Mouse (Mus musculus) intestine, embryonic 14.5 days (tissue): Measurements from ENCODE around the gene Wrap53. TPM values are rescaled to one million over a fixed set of nuclear protein-coding genes. Genes with fewer than 3 reads are reported as not detected.

ENCODE experiments used
- ATAC-seq: fragments of 200-750 bp; cut with Nextera tagmentation; replicated peaks from 2 replicates; pipeline ENCODE4 v1.8.0; 2017; ENCODE audit warnings: low read depth, moderate number of reproducible peaks, moderate TSS enrichment, moderate library complexity; ENCODE audit not compliant: low FRiP score, low TSS enrichment
- DNase-seq: peaks from one replicate; pipeline ENCODE4 v3.0.0-alpha.2; 2018; ENCODE audit warnings: low spot score
- H3K27ac ChIP-seq: fragments of 300-500 bp; sonication (generic); 2 replicates; pipeline ENCODE4 v1.5.1; 2014; ENCODE audit warnings: low read depth, mild to moderate bottlenecking, control low read depth
- H3K27me3 ChIP-seq: fragments of 300-500 bp; sonication (generic); replicated peaks from 2 replicates; pipeline ENCODE4 v1.6.1; 2014; ENCODE audit warnings: low read length, control low read depth; ENCODE audit not compliant: control insufficient read depth, insufficient read depth
- H3K36me3 ChIP-seq: fragments of 300-500 bp; sonication (generic); 2 replicates; pipeline ENCODE4 v1.6.1; 2014; ENCODE audit warnings: low read length, control low read depth; ENCODE audit not compliant: control insufficient read depth, insufficient read depth
- H3K4me1 ChIP-seq: fragments of 300-500 bp; sonication (generic); replicated peaks from 2 replicates; pipeline ENCODE4 v1.6.1; 2014; ENCODE audit warnings: low read length, control low read depth, mixed read lengths; ENCODE audit not compliant: control insufficient read depth, insufficient read depth
- H3K4me2 ChIP-seq: fragments of 300-500 bp; sonication (generic); 2 replicates; pipeline ENCODE4 v1.6.1; 2014; ENCODE audit warnings: low read length
- H3K4me3 ChIP-seq: fragments of 300-500 bp; sonication (generic); 2 replicates; pipeline ENCODE4 v1.5.1; 2014; ENCODE audit warnings: low read depth, low read length, control low read depth, mixed read lengths
- H3K9ac ChIP-seq: fragments of 300-500 bp; sonication (generic); 2 replicates; pipeline ENCODE4 v1.6.1; 2014; ENCODE audit warnings: mild to moderate bottlenecking, low read length
- H3K9me3 ChIP-seq: fragments of 300-500 bp; sonication (generic); 2 replicates; pipeline ENCODE4 v1.6.1; 2016; ENCODE audit warnings: low read length, control low read depth; ENCODE audit not compliant: control insufficient read depth
- WGBS: fragments of 180-500 bp; shearing (Covaris S2); extraction: QIAGEN DNeasy Blood & Tissue Kit; methylation state at CpG from one replicate; pipeline ENCODE4 v1.1.7; 2014; 5-methylcytosine and 5-hydroxymethylcytosine counted together
- polyA plus RNA-seq: library from polyadenylated mRNA; unstranded; fragments of >200 nt; fragmentation: Nextera tagmentation; extraction: Ambion mirVana; gene quantifications from 2 replicates; pipeline ENCODE4 v1.2.1, GENCODE M21; 2014

The Wrap53 gene
- polyA plus RNA-seq, 1 experiment from 2014 or later, result 26.8 TPM

- peak; percentile 76 for DNase-seq
- H3K4me3 ChIP-seq, result peak overlapping the region; percentile 17
- peak overlapping the region; percentile 53 for H3K4me2 ChIP-seq
- 16% methylated on average over 30 of the region's 30 CpGs for WGBS
- H3K9ac ChIP-seq, result peak overlapping the region; percentile 41
- no peaks in the 10 kb centered on the region for H3K9me3 ChIP-seq
- ATAC-seq, result no peak
- no peaks in the 10 kb centered on the region for H3K36me3 ChIP-seq
- H3K27me3 ChIP-seq, result no peaks in the 10 kb centered on the region
- H3K4me1 ChIP-seq, result peaks cover 8% of the 10 kb centered on the region; the same call in 1 of the 2 replicates
- no peak overlapping the region for H3K27ac ChIP-seq
Measured at GRCm38 (mm10) chr11:69527098-69528030, 52.7 kb downstream of the Wrap53 start.

- Histone ChIP-seq H3K27me3 (no peaks in the 10 kb centered on the region), H3K4me1 (peaks cover 8% of the 10 kb centered on the region; the same call in 1 of the 2 replicates), H3K36me3 (no peaks in the 10 kb centered on the region), H3K4me2 (peak overlapping the region; percentile 53), H3K27ac (no peak overlapping the region), H3K9ac (0 out of 2 replicates have a peak overlapping the region, but pooled peaks have one; percentile 41), H3K4me3 (0 out of 2 replicates have a peak overlapping the region, but pooled peaks have one; percentile 17), H3K9me3 (no peaks in the 10 kb centered on the region)
- WGBS, result 41% methylated on average over 4 of the region's 4 CpGs
- DNase-seq (no peak), ATAC-seq (no peak)
Measured at GRCm38 (mm10) chr11:69526631-69527030, 53.4 kb downstream of the Wrap53 start.

- Histone ChIP-seq H3K27ac (no peak overlapping the region), H3K4me3 (no peak overlapping the region), H3K4me2 (no peak overlapping the region), H3K9ac (no peak overlapping the region), H3K27me3 (no peaks in the 10 kb centered on the region), H3K36me3 (no peaks in the 10 kb centered on the region), H3K9me3 (no peaks in the 10 kb centered on the region), H3K4me1 (peaks cover 8% of the 10 kb centered on the region; the same call in 1 of the 2 replicates)
- WGBS, result 86% methylated on average over 9 of the region's 9 CpGs
- DNase-seq (no peak), ATAC-seq (no peak)
Measured at GRCm38 (mm10) chr11:69525661-69526060, 54.4 kb downstream of the Wrap53 start.

- Histone ChIP-seq H3K4me1 (peaks cover 8% of the 10 kb centered on the region; the same call in 1 of the 2 replicates), H3K4me2 (no peak overlapping the region), H3K4me3 (no peak overlapping the region), H3K27ac (no peak overlapping the region), H3K9ac (no peak overlapping the region), H3K27me3 (no peaks in the 10 kb centered on the region), H3K36me3 (no peaks in the 10 kb centered on the region), H3K9me3 (no peaks in the 10 kb centered on the region)
- DNase-seq (no peak), ATAC-seq (no peak)
- 86% methylated on average over 4 of the region's 4 CpGs for WGBS
Measured at GRCm38 (mm10) chr11:69523651-69524050, 56.4 kb downstream of the Wrap53 start.

- Histone ChIP-seq H3K9ac (no peak overlapping the region), H3K4me3 (no peak overlapping the region), H3K9me3 (no peaks in the 10 kb centered on the region), H3K27ac (no peak overlapping the region), H3K4me2 (no peak overlapping the region), H3K27me3 (no peaks in the 10 kb centered on the region), H3K36me3 (no peaks in the 10 kb centered on the region), H3K4me1 (no peaks in the 10 kb centered on the region)
- ATAC-seq, result no peak
- WGBS, result 85% methylated on average over 9 of the region's 9 CpGs
- DNase-seq, result no peak
Measured at GRCm38 (mm10) chr11:69521526-69522149, 58.4 kb downstream of the Wrap53 start.

GRCm38 (mm10) chr11:69519976-69520375 is 60.1 kb downstream of the Wrap53 start:
- Histone ChIP-seq H3K27ac (no peak overlapping the region), H3K9ac (no peak overlapping the region), H3K4me2 (no peak overlapping the region), H3K36me3 (no peaks in the 10 kb centered on the region), H3K4me1 (no peaks in the 10 kb centered on the region), H3K4me3 (no peak overlapping the region), H3K27me3 (no peaks in the 10 kb centered on the region), H3K9me3 (no peaks in the 10 kb centered on the region)
- WGBS, result 72% methylated on average over 4 of the region's 4 CpGs
- ATAC-seq, result no peak
- DNase-seq, result no peak

- H3K9ac ChIP-seq, result no peak overlapping the region
- no peak overlapping the region for H3K4me2 ChIP-seq
- DNase-seq (no peak), ATAC-seq (no peak)
- no peaks in the 10 kb centered on the region for H3K36me3 ChIP-seq
- no peaks in the 10 kb centered on the region for H3K9me3 ChIP-seq
- H3K27ac ChIP-seq, result no peak overlapping the region
- H3K27me3 ChIP-seq, result no peaks in the 10 kb centered on the region
- WGBS, result 64% methylated on average over 3 of the region's 3 CpGs
- no peaks in the 10 kb centered on the region for H3K4me1 ChIP-seq
- no peak overlapping the region for H3K4me3 ChIP-seq
Measured at GRCm38 (mm10) chr11:69516661-69517060, 63.4 kb downstream of the Wrap53 start.

DNA sequence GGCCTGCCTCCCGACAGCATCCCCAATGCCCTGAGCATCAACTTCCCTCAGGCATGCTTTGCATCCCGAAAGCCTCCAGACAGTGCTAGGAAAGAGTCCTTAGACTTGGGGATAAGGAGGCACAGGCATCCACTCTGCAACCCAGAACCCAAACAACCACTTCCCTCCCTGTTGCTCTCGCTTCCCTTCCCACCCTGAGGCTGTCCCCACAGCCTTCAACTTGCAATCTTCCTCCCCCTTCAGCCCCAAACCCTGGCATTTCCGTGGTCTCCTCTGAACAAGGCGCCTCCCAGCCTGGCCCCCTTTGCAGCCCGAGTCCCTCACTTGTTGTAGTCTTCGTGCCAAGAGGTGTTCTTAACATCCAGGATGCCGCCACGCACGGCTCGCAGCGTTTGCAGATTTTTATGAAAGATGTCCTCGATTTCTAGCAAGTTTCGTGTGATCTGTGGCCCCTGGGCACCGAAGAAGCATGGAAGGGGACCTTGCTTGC is 63.9 kb downstream of the Wrap53 start:
- DNase-seq, result no peak
- Histone ChIP-seq H3K4me2 (no peak overlapping the region), H3K27ac (no peak overlapping the region), H3K9me3 (no peaks in the 10 kb centered on the region), H3K9ac (no peak overlapping the region), H3K27me3 (no peaks in the 10 kb centered on the region), H3K4me3 (no peak overlapping the region), H3K4me1 (no peaks in the 10 kb centered on the region), H3K36me3 (no peaks in the 10 kb centered on the region)
- 66% methylated on average over 15 of the region's 15 CpGs for WGBS
- ATAC-seq, result no peak
